Mouse (Mus musculus): ENCODE measurements at regions not wholly inside any gene's neighbourhood (a gene's known extent, or its start where the extent isn't known, plus 50 kb on each side); places are given as distances from the start of the nearest gene placed in this dataset.
A peak's percentile ranks its signal among the peaks of the same experiment; 100 is the strongest.

DNA sequence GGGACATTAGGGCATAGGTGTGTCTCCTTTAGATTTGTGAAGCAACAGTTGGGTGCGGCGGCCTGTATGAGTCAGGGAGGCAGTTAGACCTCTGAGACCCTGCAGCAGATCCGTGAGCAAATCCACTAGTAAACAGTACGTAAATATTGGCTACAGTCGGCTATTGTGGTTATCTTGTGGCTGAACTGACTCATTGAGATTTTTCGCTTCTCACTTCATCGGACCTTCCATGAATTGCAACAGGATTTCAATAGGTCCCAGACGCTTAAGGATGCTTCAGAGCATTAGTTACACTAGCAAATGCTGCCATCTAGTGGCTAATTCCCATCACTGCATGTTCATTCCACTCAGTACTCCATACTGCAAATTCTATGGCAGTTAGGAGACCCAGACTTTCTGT, 199.0 kb downstream of the Rdh14 start:
- Histone ChIP-seq H3K79me2 (replicated peaks; ENCODE audit: control insufficient read depth, extremely low read depth, insufficient read depth, poor library complexity, severe bottlenecking) (no peaks in the 10 kb centered on the region), H3K4me2 (ENCODE audit: insufficient read depth, low read depth, poor library complexity, severe bottlenecking) (peak overlapping the region; percentile 60; the same call in 1 of the 2 replicates), H3K9ac (ENCODE audit: insufficient read depth, low read depth) (no peak overlapping the region), H3K9me3 (replicated peaks; ENCODE audit: low read length) (no peaks in the 10 kb centered on the region), H3K4me1 (ENCODE audit: control insufficient read depth in 1 of 2, insufficient read depth in 2 of 2) (peaks cover 0 to 3% of the 10 kb centered on the region in 2 experiments; a peak in 1 of 4 replicates), H3K36me3 (replicated peaks in 1 of 2; ENCODE audit: control insufficient read depth in 1 of 2, insufficient read depth in 1 of 2, low read length in 1 of 2) (no peaks in the 10 kb centered on the region), H3K27ac (ENCODE audit: insufficient read depth, low read depth) (no peak overlapping the region), H3K4me3 (replicated peaks in 1 of 3; ENCODE audit: low read depth in 2 of 3, low read length in 2 of 3, poor library complexity in 1 of 3) (no peak overlapping the region), H3K27me3 (replicated peaks) (no peaks in the 10 kb centered on the region)
- dilution Hi-C loops (cut with MboI; ENCODE audit: extremely low pct_ligation_motif_present, extremely low pct_unique_long_range_greater_than_20kb, low sequenced_read_pairs) (no loop called here), in situ Hi-C loops (cut with MboI; ENCODE audit: low pct_ligation_motif_present, low pct_unique_long_range_greater_than_20kb, low sequenced_read_pairs) (loop anchor here (25.0 kb wide), 1 partner anchor 748 kb away; no protein-coding TSS in a partner anchor)
- DNase-seq (ENCODE audit: extremely low read depth), result peak; percentile 72
- TF ChIP-seq TBP (conservative IDR thresholded peaks at IDR 0.05; ENCODE audit: low read depth, low read length), result no peak
- 0 out of 2 replicates have a peak, but pooled peaks have one; percentile 33 for TF ChIP-seq JUND (conservative IDR thresholded peaks at IDR 0.05; ENCODE audit: low read depth, low read length)
- no peak for TF ChIP-seq MEF2A (IDR thresholded peaks at IDR 0.05; ENCODE audit: borderline replicate concordance, low read depth, low read length)
- TF ChIP-seq CTCF (conservative IDR thresholded peaks at IDR 0.05 in 1 of 2, IDR thresholded peaks at IDR 0.05 in 1 of 2; ENCODE audit: low read depth in 2 of 2, low read length in 2 of 2), result peak; percentile 83 to 92
- TF ChIP-seq RAD21 (IDR thresholded peaks at IDR 0.05; ENCODE audit: low read depth, low read length), result peak; percentile 86
- no peak for TF ChIP-seq KAT2A (IDR thresholded peaks at IDR 0.05; ENCODE audit: insufficient replicate concordance, low read length)
- 0 out of 2 replicates have a peak, but pooled peaks have one; percentile 10 for TF ChIP-seq EP300 (IDR thresholded peaks at IDR 0.05; ENCODE audit: low read length)
- no peak for TF ChIP-seq BHLHE40 (IDR thresholded peaks at IDR 0.05; ENCODE audit: low read depth, low read length)
- TF ChIP-seq SMC3 (IDR thresholded peaks at IDR 0.05; ENCODE audit: low read depth, low read length), result peak; percentile 65
- no peak for TF ChIP-seq TCF12 (IDR thresholded peaks at IDR 0.05; ENCODE audit: low read depth, low read length)

DNA sequence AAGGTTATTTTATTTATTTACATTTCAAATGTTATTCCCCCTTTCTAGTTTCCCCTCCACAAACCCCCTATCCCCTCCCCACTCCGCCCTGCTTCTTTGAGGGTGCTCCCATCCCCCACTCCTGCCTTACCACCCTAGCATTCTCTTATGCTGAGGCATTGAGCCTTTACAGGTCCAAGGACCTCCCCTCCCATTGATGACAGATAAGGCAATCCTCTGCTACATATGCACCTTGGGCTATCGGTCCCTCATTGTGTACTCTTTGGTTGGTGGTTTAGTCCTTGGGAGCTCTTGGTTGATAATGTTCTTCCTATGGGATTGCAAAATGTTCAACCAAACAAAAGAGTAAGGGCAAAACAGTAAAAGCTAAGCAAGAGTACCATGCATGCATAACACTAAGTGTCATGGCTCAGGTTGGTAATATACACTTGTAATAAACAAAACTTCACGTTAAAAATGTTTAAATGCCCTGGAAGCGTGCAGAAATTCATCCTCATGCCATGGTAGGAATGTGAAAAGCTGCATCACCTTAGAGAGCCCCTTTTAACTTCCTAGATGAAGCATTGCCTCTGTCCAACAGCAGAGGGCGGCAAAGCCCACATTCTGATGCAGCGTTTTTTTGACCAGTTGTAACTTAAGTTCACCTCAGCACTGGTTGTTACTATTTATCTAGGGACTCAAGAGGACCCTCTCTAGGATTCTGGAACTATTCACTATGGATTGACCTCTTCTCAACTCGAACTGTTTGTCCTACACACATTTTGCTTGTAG, 207.6 kb downstream of the Rdh14 start:
- peak; percentile 54 for DNase-seq (ENCODE audit: extremely low read depth)
- Histone ChIP-seq H3K9me3 (replicated peaks; ENCODE audit: low read length) (no peaks in the 10 kb centered on the region), H3K4me1 (ENCODE audit: control insufficient read depth in 1 of 2, insufficient read depth in 2 of 2) (peaks cover 0 to 3% of the 10 kb centered on the region in 2 experiments; a peak in 1 of 4 replicates), H3K79me2 (replicated peaks; ENCODE audit: control insufficient read depth, extremely low read depth, insufficient read depth, poor library complexity, severe bottlenecking) (no peaks in the 10 kb centered on the region), H3K27ac (ENCODE audit: insufficient read depth, low read depth) (no peak overlapping the region), H3K4me3 (replicated peaks in 1 of 3; ENCODE audit: low read depth in 2 of 3, low read length in 2 of 3, poor library complexity in 1 of 3) (no peak overlapping the region), H3K9ac (ENCODE audit: insufficient read depth, low read depth) (no peak overlapping the region), H3K27me3 (replicated peaks) (no peaks in the 10 kb centered on the region), H3K4me2 (ENCODE audit: insufficient read depth, low read depth, poor library complexity, severe bottlenecking) (no peak overlapping the region), H3K36me3 (replicated peaks in 1 of 2; ENCODE audit: control insufficient read depth in 1 of 2, insufficient read depth in 1 of 2, low read length in 1 of 2) (no peaks in the 10 kb centered on the region)
- dilution Hi-C loops (cut with MboI; ENCODE audit: extremely low pct_ligation_motif_present, extremely low pct_unique_long_range_greater_than_20kb, low sequenced_read_pairs), result no loop called here
- in situ Hi-C loops (cut with MboI; ENCODE audit: low pct_ligation_motif_present, low pct_unique_long_range_greater_than_20kb, low sequenced_read_pairs), result loop anchor here (10.0 to 25.0 kb wide), 2 partner anchors 577 to 739 kb away; no protein-coding TSS in a partner anchor
- TF ChIP-seq CTCF (conservative IDR thresholded peaks at IDR 0.05 in 1 of 2, IDR thresholded peaks at IDR 0.05 in 1 of 2; ENCODE audit: low read depth in 2 of 2, low read length in 2 of 2) (peak; percentile 82 to 86), ZC3H11A (IDR thresholded peaks at IDR 0.05; ENCODE audit: low read depth, low read length) (peak; percentile 23; the same call in 1 of the 2 replicates), ZNF384 (IDR thresholded peaks at IDR 0.05; ENCODE audit: low read depth, low read length) (peak; percentile 79), MAZ (IDR thresholded peaks at IDR 0.05; ENCODE audit: low read depth, low read length) (no peak), MAFK (IDR thresholded peaks at IDR 0.05; ENCODE audit: insufficient replicate concordance, low read length) (no peak), RAD21 (IDR thresholded peaks at IDR 0.05; ENCODE audit: low read depth, low read length) (peak; percentile 85), TBP (conservative IDR thresholded peaks at IDR 0.05; ENCODE audit: low read depth, low read length) (no peak), USF1 (IDR thresholded peaks at IDR 0.05; ENCODE audit: low read depth, low read length) (no peak), E2F4 (IDR thresholded peaks at IDR 0.05; ENCODE audit: insufficient replicate concordance, low read depth, low read length) (no peak), POLR2AphosphoS2 (IDR thresholded peaks at IDR 0.05; ENCODE audit: low read depth, low read length) (no peak), ETS1 (conservative IDR thresholded peaks at IDR 0.05; ENCODE audit: low read depth, low read length) (no peak), JUN (IDR thresholded peaks at IDR 0.05; ENCODE audit: insufficient read depth, low read depth, low read length) (no peak), UBTF (IDR thresholded peaks at IDR 0.05; ENCODE audit: low read depth, low read length) (no peak), BHLHE40 (IDR thresholded peaks at IDR 0.05; ENCODE audit: low read depth, low read length) (no peak), SMC3 (IDR thresholded peaks at IDR 0.05; ENCODE audit: low read depth, low read length) (peak; percentile 74), RCOR1 (conservative IDR thresholded peaks at IDR 0.05; ENCODE audit: low read depth, low read length) (no peak), ZKSCAN1 (IDR thresholded peaks at IDR 0.05; ENCODE audit: borderline replicate concordance, low read depth, low read length) (no peak)

All from CH12.LX (cell line).